Mouse (Mus musculus) limb, embryonic 12.5 days (tissue): Measurements from ENCODE around the gene Slc12a8. TPM values are rescaled to one million over a fixed set of nuclear protein-coding genes. Genes with fewer than 3 reads are reported as not detected.
A peak's percentile ranks its signal among the peaks of the same experiment; 100 is the strongest.
"Not testable (repeated sequence)": the region's sequence is repeated elsewhere in the genome, so short reads cannot be mapped to it uniquely, and the experiment has no call there.

Experiments
- ATAC-seq: fragments of 200-750 bp; cut with Nextera tagmentation; 2 replicates; pipeline ENCODE4 v1.8.0; 2017; ENCODE audit warnings: low read depth, moderate TSS enrichment; ENCODE audit not compliant: insufficient number of reproducible peaks, insufficient read depth, low FRiP score, low TSS enrichment
- H3K27ac ChIP-seq: fragments of 300-500 bp; sonication (generic); 2 replicates; pipeline ENCODE4 v1.5.1; 2016; ENCODE audit warnings: mild to moderate bottlenecking, moderate library complexity
- H3K27me3 ChIP-seq: fragments of 300-500 bp; sonication (generic); 2 replicates; pipeline ENCODE4 v1.6.1; 2016; ENCODE audit warnings: mild to moderate bottlenecking, moderate library complexity
- H3K36me3 ChIP-seq: fragments of 300-500 bp; sonication (generic); 2 replicates; pipeline ENCODE4 v1.6.1; 2016; ENCODE audit warnings: mild to moderate bottlenecking, moderate library complexity
- H3K4me1 ChIP-seq: fragments of 300-500 bp; sonication (generic); replicated peaks from 2 replicates; pipeline ENCODE4 v1.6.1; 2016
- H3K4me2 ChIP-seq: fragments of 300-500 bp; sonication (generic); 2 replicates; pipeline ENCODE4 v1.6.1; 2016; ENCODE audit warnings: mild to moderate bottlenecking, moderate library complexity
- H3K4me3 ChIP-seq: fragments of 300-500 bp; sonication (generic); replicated peaks from 2 replicates; pipeline ENCODE4 v1.5.1; 2016; ENCODE audit warnings: mild to moderate bottlenecking
- H3K9ac ChIP-seq: fragments of 300-500 bp; sonication (generic); replicated peaks from 2 replicates; pipeline ENCODE4 v1.6.1; 2016; ENCODE audit warnings: mild to moderate bottlenecking, moderate library complexity
- H3K9me3 ChIP-seq: fragments of 300-500 bp; sonication (generic); 2 replicates; pipeline ENCODE4 v1.6.1; 2016; ENCODE audit warnings: mild to moderate bottlenecking, moderate library complexity
- WGBS: fragments of 180-500 bp; shearing (Covaris S2); methylation state at CpG from one replicate; pipeline ENCODE4 v1.1.7; 2016; 5-methylcytosine and 5-hydroxymethylcytosine counted together
- polyA plus RNA-seq: library from polyadenylated mRNA; unstranded; fragments of >200 nt; fragmentation: Nextera tagmentation; extraction: Ambion mirVana; gene quantifications from 2 replicates; pipeline ENCODE4 v1.2.1, GENCODE M21; 2016

The Slc12a8 gene
- 0.45 and 0.51 TPM in 2 replicates for polyA plus RNA-seq

DNA sequence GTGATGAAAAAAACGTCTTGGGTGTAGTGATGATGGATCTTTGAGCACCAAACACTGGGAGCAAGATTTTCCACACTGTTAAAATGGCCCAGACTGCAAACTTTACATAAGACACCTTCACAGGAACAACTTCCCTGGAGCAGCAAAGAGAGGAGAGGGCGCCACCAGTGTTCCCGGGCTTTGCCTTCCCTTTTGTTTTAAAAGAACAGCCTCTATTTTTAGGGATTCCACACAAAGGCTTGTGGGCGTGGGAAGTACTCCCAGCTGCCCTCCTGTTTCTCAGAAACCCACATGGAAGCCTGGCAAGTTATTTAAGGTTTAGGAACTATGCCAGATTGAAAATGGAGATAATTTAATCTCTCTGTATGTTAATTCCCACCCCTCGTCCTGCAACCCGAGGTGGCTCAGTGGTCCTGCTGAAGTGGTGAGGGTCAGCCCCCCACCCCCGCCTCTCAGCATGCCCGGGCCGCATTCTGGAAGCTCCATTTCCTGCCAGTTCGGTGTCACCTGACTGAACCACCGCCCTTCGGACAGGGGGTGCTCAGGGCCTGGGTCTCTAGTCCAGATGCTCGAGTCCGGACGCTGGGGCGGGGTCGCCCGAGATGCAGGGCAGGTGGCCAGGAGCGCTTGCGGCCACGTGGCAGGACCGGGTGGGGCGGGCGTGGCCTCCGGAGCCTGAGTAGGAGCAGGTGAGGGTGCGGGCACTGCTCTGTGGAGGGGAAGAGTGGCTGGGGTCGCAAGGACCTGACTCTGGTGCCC is at the start of gene Slc12a8:
Gene Slc12a8 (plus strand): TSS at position 522 of the 759 bp plus-strand sequence.
- no peaks in the 10 kb centered on the region for H3K9me3 ChIP-seq
- H3K4me2 ChIP-seq = peak within 1 kb of the TSS; percentile 82
- no peaks in the 10 kb centered on the region for H3K27me3 ChIP-seq
- peak within 1 kb of the TSS; percentile 38 for H3K4me3 ChIP-seq
- H3K27ac ChIP-seq = no peak within 1 kb of the TSS
- no peaks in the 10 kb centered on the region for H3K36me3 ChIP-seq
- no peak for ATAC-seq
- WGBS = 4% methylated on average over 27 of the region's 27 CpGs
- H3K9ac ChIP-seq = peak within 1 kb of the TSS; percentile 42; the same call in 1 of the 2 replicates
- peaks cover 21% of the 10 kb centered on the region for H3K4me1 ChIP-seq

DNA sequence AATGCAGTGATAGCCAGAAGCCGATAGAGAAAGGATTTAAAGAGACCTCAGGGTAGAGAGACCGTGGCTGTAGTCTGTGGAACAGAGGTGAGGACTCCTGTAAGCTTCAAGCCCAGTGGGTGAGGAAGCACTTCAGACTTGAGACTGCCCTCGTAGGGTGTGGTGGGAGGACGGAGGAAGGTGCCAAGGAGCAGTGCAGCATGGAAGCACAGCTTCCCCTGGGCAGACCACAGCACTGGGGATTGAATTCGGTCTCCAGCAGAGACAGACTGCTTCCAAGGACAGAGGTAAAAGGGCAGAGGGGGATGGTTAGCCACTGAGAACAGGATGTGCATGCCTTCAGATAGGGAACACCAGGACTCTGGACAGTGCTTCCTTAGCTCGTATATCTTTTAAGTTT is 49.7 kb upstream of the Slc12a8 start:
- no peak for ATAC-seq
- Histone ChIP-seq H3K36me3 (peaks cover 46% of the 10 kb centered on the region), H3K27ac (no peak overlapping the region), H3K9ac (no peak overlapping the region), H3K4me3 (no peak overlapping the region), H3K9me3 (no peaks in the 10 kb centered on the region), H3K4me1 (no peaks in the 10 kb centered on the region), H3K27me3 (no peaks in the 10 kb centered on the region), H3K4me2 (no peak overlapping the region)
- 71% methylated on average over 6 of the region's 6 CpGs for WGBS

DNA sequence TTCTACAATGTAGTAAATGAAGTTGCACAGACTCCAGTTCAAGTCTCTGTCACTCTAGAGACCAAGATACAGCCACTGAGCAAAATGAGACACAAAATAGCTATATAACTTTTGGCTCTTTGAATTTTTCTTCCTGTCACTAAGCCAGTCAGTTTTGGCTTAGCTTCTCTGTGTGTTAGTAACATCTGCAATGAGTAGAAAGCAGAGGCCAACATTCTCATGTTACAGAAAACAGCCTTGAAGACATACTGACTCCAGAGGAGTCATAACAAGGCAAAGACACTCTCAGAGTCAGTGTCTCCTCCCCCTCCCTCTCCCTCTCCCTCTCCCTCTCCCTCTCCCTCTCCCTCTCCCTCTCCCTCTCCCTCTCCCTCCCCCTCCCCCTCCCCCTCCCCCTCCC is 47.2 kb upstream of the Slc12a8 start:
- no peak for ATAC-seq
- no peaks in the 10 kb centered on the region for H3K4me1 ChIP-seq

DNA sequence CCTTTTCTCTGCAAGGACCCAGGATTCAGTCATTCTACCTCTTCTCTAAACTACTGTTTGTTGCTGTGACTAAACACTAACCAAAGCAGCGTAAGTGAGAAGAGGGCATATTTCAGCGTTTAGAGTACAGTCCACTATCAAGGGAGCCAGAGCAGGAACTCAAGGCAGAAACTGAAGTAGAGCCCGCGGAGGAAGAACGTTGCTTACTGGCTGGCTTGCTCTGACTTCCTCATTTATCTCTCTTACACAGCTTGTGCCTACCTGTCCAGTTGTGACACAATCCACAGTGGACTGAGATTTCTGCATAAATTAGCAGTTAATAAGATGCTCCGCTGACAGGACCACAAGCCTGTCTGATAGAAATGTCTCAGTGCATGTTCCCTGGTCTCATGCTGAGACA is 42.7 kb upstream of the Slc12a8 start:
- Histone ChIP-seq H3K27me3 (no peaks in the 10 kb centered on the region), H3K9me3 (no peaks in the 10 kb centered on the region), H3K27ac (no peak overlapping the region), H3K4me3 (no peak overlapping the region), H3K4me2 (no peak overlapping the region), H3K9ac (no peak overlapping the region), H3K4me1 (no peaks in the 10 kb centered on the region), H3K36me3 (peaks cover 63% of the 10 kb centered on the region)
- ATAC-seq = no peak
- WGBS = 93% methylated on average over 6 of the region's 6 CpGs

More for the DNA sequence above, 47.2 kb upstream of the Slc12a8 start:
- H3K27me3 ChIP-seq = no peaks in the 10 kb centered on the region
- no peak overlapping the region for H3K4me2 ChIP-seq
- no peaks in the 10 kb centered on the region for H3K9me3 ChIP-seq
- no peak overlapping the region for H3K9ac ChIP-seq
- no peak overlapping the region for H3K27ac ChIP-seq
- no peak overlapping the region for H3K4me3 ChIP-seq
- H3K36me3 ChIP-seq = peaks cover 53% of the 10 kb centered on the region

DNA sequence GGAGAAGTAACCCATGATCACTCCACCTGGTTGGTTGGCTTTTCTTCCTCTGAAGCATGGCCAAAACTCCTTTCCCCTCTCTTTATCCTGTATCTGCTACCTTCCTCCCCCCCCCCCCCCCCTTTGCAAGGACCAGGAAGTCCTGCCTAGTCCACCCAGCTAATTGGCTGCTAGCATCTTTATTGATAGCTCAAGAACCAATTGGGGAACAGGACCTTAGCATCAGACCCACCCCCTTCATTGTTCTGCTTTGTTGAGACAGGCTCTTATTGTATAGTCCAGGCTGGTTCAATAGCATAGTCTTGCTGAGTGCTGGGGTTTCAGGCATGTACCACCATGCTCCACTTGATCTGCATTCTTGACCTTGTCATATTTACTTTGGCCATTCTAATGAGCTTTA is 37.2 kb upstream of the Slc12a8 start:
- no peak overlapping the region for H3K9ac ChIP-seq
- ATAC-seq = no peak
- no peak overlapping the region for H3K4me3 ChIP-seq
- no peak overlapping the region for H3K27ac ChIP-seq
- H3K9me3 ChIP-seq = no peaks in the 10 kb centered on the region
- no peaks in the 10 kb centered on the region for H3K27me3 ChIP-seq
- peaks cover 72% of the 10 kb centered on the region for H3K36me3 ChIP-seq
- no peaks in the 10 kb centered on the region for H3K4me1 ChIP-seq
- H3K4me2 ChIP-seq = no peak overlapping the region

DNA sequence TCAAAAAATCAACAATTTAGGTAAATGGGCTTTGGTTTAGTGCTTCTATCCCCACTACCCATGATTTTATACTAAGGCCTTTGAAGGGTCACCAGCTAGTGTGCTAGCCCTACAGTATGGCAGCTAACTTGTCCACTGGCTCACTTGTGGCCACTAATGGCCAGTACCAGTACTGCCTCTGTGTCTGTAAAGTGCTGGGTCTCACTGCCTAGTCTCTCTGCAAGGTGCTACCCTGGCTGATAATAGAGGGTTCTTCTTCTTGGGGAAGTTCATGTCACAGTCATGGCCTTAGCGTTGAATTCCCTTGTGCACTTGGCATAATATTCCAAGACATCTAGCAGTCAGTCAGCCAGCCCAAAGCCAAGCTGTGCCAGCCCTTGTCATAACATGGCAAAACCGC is 36.0 kb upstream of the Slc12a8 start:
- no peaks in the 10 kb centered on the region for H3K27me3 ChIP-seq
- H3K36me3 ChIP-seq = peaks cover 74% of the 10 kb centered on the region
- H3K4me2 ChIP-seq = no peak overlapping the region
- H3K27ac ChIP-seq = no peak overlapping the region
- no peak for ATAC-seq
- no peak overlapping the region for H3K4me3 ChIP-seq
- no peaks in the 10 kb centered on the region for H3K9me3 ChIP-seq
- no peaks in the 10 kb centered on the region for H3K4me1 ChIP-seq
- H3K9ac ChIP-seq = no peak overlapping the region
- 93% methylated on average over 2 of the region's 2 CpGs for WGBS

DNA sequence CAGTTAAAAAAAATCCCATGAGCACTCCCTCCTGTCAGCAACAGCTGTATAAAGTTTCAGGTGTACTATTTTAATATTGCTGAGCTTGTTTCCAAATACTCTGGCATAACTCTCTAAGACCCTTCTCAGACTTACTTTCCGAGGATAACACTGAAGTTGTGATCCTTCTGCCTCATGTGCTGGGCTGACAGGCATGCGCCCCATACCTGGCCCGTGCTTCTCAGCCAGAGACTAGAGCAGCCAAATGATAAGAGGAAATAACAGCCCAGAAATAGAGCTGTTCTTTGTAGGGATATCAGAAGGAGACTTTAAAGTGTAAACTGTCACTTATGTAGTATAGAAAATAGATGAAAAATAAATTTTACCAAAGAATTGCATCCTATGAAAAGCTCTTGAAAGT is 34.8 kb upstream of the Slc12a8 start:
- 91% methylated on average over 3 of the region's 3 CpGs for WGBS
- Histone ChIP-seq H3K36me3 (peaks cover 64% of the 10 kb centered on the region), H3K4me3 (no peak overlapping the region), H3K9ac (no peak overlapping the region), H3K9me3 (no peaks in the 10 kb centered on the region), H3K4me2 (no peak overlapping the region), H3K4me1 (no peaks in the 10 kb centered on the region), H3K27me3 (no peaks in the 10 kb centered on the region), H3K27ac (no peak overlapping the region)
- ATAC-seq = no peak

DNA sequence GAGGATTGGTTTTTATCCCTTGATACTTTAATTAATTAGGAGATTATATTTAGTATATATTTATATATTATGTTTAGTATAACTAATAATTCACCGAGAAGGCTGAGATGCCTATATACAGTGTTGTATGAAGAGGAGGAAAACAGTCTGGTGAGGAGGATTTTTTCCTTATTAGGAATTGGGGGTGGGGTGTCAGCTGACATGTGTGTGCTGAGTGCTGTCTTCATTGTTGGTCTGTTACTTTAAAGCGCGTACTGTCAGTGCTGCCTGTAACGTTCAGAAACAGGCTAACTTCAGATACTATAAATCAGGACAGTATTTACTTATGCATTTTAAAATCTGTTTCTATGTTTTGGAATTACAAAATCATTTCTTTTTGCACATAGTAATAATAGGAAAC is 29.4 kb upstream of the Slc12a8 start:
- peaks cover 60% of the 10 kb centered on the region for H3K36me3 ChIP-seq

DNA sequence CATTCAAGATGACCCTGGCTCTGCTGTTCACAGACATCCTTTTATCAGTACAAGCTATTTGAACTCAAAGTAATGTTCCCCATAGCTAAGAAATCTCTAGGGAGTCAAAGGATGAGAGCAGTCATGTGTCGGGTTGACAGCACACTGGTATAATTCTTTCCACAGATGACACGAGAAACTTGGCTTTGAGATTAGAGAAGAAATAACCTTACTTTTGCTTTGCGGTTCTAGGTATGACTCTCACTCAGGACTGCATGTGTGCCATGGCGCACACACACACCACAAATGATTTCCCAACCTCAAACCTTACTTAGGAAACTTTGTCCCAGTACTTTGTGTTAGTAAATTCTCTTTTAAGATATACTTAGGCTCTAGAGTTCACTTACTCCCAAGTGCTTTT is 22.8 kb upstream of the Slc12a8 start:
- Histone ChIP-seq H3K9ac (no peak overlapping the region), H3K9me3 (no peaks in the 10 kb centered on the region), H3K27ac (no peak overlapping the region), H3K4me1 (no peaks in the 10 kb centered on the region), H3K4me2 (no peak overlapping the region), H3K36me3 (peaks cover 48% of the 10 kb centered on the region), H3K27me3 (no peaks in the 10 kb centered on the region), H3K4me3 (no peak overlapping the region)
- WGBS = 95% methylated on average over 4 of the region's 4 CpGs
- no peak for ATAC-seq

More for the DNA sequence above, 29.4 kb upstream of the Slc12a8 start:
- Histone ChIP-seq H3K27ac (no peak overlapping the region), H3K27me3 (no peaks in the 10 kb centered on the region), H3K4me2 (no peak overlapping the region), H3K9ac (no peak overlapping the region), H3K9me3 (no peaks in the 10 kb centered on the region), H3K4me1 (no peaks in the 10 kb centered on the region), H3K4me3 (no peak overlapping the region)
- WGBS = 82% methylated on average over 4 of the region's 4 CpGs
- no peak for ATAC-seq

DNA sequence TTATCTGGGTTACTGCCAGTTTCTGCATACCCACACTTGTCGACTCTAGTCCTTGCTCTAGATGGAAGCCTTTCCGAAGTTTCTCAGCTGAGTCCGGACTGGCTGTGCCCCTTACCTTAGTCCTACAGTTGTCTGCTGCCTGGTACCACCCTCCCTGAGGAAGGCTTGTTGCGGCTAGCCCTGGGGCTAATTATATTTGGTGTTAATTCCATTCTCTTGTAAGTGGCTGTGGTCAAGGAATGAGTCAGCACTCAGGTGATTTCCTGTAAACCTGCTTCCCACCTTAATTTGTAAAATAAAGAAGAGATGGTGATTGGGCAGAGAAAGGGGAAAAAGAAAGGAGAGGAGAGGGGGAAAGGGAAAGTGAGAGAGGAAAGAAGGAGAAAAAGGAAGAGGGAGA is 9.0 kb upstream of the Slc12a8 start:
- Histone ChIP-seq H3K4me3 (no peak overlapping the region), H3K27ac (no peak overlapping the region), H3K4me2 (no peak overlapping the region), H3K9me3 (0 out of 2 replicates have a peak, but pooled peaks cover 6% of the 10 kb centered on the region), H3K27me3 (no peaks in the 10 kb centered on the region), H3K9ac (no peak overlapping the region), H3K36me3 (peaks cover 12% of the 10 kb centered on the region), H3K4me1 (no peaks in the 10 kb centered on the region)
- ATAC-seq = no peak
- 80% methylated on average over 4 of the region's 4 CpGs for WGBS

DNA sequence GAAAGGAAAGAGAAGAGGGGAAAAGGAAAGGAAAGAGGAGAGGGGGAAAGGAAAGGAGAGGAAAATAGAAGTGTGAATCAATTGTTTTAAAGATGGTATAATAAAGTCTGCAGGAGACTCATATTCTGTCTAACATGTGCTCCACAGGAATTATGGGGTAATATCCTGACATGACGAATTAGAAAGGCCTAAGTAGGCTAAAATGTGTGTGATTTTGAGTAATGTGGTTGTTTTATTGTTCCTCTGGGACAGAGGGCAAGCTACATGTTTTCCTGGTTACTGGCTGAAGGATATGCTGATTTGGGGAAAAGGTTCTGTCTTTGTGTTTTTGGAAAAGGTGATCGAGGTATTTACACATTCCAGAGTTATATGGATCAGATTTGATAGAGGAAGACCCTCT is 7.9 kb upstream of the Slc12a8 start:
- H3K4me1 ChIP-seq, H3K9me3 ChIP-seq, H3K4me2 ChIP-seq, H3K27ac ChIP-seq, H3K27me3 ChIP-seq, ATAC-seq, H3K36me3 ChIP-seq, H3K9ac ChIP-seq, H3K4me3 ChIP-seq: not testable (repeated sequence)
- WGBS = 74% methylated on average over 2 of the region's 2 CpGs

DNA sequence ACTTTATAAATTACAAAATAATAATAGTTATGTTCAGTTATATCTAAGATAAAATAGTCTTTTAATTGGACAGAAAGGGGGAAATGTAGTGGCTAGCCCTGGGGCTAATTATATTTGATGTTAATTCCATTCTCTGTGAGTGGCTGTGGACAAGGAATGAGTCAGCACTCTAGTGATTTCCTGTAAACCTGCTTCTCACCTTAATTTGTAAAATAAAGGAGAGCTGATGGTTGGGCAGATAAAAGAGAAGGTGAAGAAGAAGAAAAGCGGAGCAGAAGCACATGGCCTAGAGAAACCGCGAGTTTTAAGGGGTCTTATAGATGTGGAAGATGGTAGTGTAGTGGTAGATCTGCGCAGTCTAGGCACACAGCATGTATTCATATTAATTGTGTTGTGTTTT is 6.3 kb upstream of the Slc12a8 start:
- not testable (repeated sequence) for H3K36me3 ChIP-seq, H3K27ac ChIP-seq, H3K4me3 ChIP-seq, H3K4me2 ChIP-seq, H3K9ac ChIP-seq, H3K4me1 ChIP-seq, H3K9me3 ChIP-seq, H3K27me3 ChIP-seq, ATAC-seq
- 91% methylated on average over 4 of the region's 4 CpGs for WGBS
